Mouse (Mus musculus): ENCODE data around the gene Gpa33. TPM values are rescaled to one million over a fixed set of nuclear protein-coding genes. Genes with fewer than 3 reads are reported as not detected.
A peak's percentile ranks its signal among the peaks of the same experiment; 100 is the strongest.
"Not testable (repeated sequence)": the region's sequence is repeated elsewhere in the genome, so short reads cannot be mapped to it uniquely, and the experiment has no call there.

Gene Gpa33
- polyA plus RNA-seq, 1 experiment from 2014 or later = not detected

DNA sequence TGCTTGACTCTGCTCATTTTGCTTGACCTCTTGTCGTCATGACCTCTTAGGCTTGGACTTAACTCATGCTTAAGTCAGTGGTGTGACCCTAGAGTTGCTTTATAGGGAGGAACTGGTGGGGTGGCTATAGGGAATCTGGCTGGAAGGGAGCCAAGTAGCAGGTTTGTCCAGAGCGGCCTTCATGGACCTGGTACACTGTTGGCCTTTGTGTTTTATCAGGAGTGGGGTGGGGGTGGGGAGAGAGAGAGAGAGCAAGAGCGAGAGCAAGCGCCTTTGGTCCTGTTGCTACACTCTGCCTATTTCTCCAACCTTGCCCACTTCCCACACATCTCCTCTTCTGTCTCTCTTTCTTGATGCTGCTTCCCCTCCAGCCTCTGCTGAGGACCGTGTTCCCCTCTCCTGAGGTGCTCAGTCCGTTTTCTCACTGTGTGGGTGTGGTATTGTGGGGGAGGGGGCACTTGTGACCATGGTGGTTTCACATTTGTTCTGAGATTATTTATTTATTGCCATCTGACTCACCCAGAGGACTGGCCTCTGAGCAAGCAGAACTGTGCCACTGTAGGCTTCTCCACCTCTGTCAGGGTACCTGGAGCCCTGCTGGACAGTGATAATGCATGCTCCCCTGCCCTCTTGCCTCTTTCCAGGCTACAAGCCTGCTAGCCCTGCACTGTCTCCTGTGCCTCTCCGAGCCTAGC is 7.4 kb downstream of the Gpa33 start:
- Histone ChIP-seq H3K27me3 (peaks cover 12% of the 10 kb centered on the region), H3K4me3 (no peak overlapping the region), H3K36me3 (no peaks in the 10 kb centered on the region), H3K27ac (replicated peaks) (no peak overlapping the region), H3K9me3 (no peaks in the 10 kb centered on the region), H3K9ac (no peak overlapping the region), H3K4me2 (no peak overlapping the region), H3K4me1 (replicated peaks) (peaks cover 21% of the 10 kb centered on the region)
- WGBS = 80% methylated on average over 7 of the region's 7 CpGs
- ATAC-seq (ENCODE audit: low read depth) = no peak

DNA sequence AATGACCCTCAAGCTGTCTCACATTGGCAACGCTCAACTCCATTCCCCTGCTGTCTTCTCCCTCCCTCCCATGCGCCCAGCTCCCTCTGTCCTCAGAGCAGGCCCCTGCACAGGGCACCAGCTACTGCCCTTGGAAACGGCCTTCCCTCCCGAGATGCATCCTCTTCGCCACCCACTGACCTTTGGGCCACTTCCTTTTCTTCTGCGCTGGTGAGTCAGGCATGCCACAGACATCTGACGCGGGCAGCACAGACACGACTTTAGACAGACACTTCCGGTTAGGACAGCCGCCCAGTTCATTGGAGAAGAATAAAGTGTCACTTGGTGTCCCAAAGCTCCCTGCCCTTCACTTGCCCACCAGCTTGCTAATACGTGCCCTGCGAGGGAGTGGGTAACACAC is 8.1 kb downstream of the Gpa33 start:
- H3K9me3 ChIP-seq = no peaks in the 10 kb centered on the region
- no peak overlapping the region for H3K4me3 ChIP-seq
- no peak for ATAC-seq (ENCODE audit: low read depth)
- no peak overlapping the region for H3K9ac ChIP-seq
- H3K4me2 ChIP-seq = no peak overlapping the region
- H3K4me1 ChIP-seq (replicated peaks) = peaks cover 20% of the 10 kb centered on the region
- H3K36me3 ChIP-seq = no peaks in the 10 kb centered on the region
- no peak overlapping the region for H3K27ac ChIP-seq (replicated peaks)
- peaks cover 12% of the 10 kb centered on the region for H3K27me3 ChIP-seq
- WGBS = 66% methylated on average over 13 of the region's 13 CpGs

DNA sequence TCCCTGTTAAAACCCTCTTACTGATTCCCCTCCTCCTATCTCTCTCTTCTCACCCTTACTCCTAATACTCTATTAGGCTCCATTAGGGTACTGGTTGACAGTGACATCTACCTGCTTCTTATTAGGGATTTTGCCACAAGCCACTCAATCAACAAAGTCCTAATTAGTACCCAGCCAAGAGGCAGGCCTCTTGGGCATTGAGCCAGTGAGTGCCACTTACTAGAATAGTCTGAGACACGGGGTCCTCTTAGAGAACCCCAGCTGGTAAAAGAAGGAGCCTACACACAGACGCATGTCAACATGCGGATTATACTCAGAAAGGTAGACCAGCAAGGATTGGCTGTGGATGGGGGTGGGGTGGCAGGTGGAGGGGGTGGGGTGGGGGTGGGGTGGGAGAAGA is 9.1 kb downstream of the Gpa33 start:
- Histone ChIP-seq H3K36me3 (no peaks in the 10 kb centered on the region), H3K4me1 (replicated peaks) (peaks cover 20% of the 10 kb centered on the region), H3K4me2 (no peak overlapping the region), H3K9me3 (no peaks in the 10 kb centered on the region), H3K27me3 (peaks cover 12% of the 10 kb centered on the region), H3K4me3 (no peak overlapping the region), H3K27ac (replicated peaks) (no peak overlapping the region), H3K9ac (no peak overlapping the region)
- WGBS = 77% methylated on average over 3 of the region's 3 CpGs
- no peak for ATAC-seq (ENCODE audit: low read depth)

DNA sequence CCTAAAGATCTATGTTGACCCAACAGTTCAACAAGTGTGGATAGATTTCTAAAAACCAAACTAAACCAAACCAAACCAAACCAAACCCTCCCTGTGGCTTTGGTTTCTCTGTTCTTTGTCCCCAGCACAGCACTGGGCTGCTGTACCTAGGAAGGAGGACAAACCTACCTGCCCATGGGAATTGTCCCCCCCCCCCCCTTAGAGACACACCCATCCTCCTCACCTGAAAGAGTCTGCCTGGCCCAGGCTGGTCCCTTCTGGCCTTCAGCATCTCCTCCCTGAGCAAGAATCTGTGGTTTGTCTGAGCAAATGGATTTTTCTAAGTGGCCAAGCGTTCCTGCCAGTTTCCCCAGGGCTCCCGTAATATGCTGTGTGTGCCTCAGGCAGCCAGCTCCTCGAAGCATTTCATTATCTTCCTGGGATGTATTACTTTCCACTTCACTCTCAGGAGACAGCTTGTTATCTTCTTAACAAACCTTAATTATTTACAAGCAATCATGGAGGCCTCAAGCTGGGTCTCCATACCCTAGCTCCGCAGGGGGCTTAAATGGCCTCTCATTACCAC is 9.7 kb downstream of the Gpa33 start:
- Histone ChIP-seq H3K4me2 (no peak overlapping the region), H3K9me3 (no peaks in the 10 kb centered on the region), H3K4me3 (no peak overlapping the region), H3K4me1 (replicated peaks) (peaks cover 20% of the 10 kb centered on the region), H3K27ac (replicated peaks) (no peak overlapping the region), H3K9ac (no peak overlapping the region), H3K36me3 (no peaks in the 10 kb centered on the region), H3K27me3 (peaks cover 12% of the 10 kb centered on the region)
- peak; percentile 74 for ATAC-seq (ENCODE audit: low read depth)
- 39% methylated on average over 4 of the region's 4 CpGs for WGBS

DNA sequence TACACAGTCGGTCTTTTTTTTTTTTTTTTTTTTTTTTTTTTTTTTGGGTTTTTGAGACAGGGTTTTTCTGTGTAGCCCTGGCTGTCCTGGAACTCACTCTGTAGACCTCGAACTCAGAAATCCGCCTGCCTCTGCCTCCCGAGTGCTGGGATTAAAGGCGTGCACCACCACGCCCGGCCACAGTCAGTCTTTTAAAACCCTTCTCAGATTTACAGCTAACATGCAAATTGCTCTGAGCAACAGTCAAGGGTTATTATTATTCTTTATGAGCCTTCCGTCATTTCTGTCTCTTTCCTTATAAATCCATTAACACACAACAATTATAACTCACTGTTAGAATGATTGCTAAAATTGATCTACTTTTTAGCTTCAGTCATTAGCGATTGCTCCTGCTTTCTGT is 11.8 kb downstream of the Gpa33 start:
- H3K9me3 ChIP-seq; H3K4me2 ChIP-seq; H3K9ac ChIP-seq; ATAC-seq (ENCODE audit: low read depth); H3K4me3 ChIP-seq; H3K27ac ChIP-seq (replicated peaks); H3K36me3 ChIP-seq: not testable (repeated sequence)
- Histone ChIP-seq H3K4me1 (replicated peaks) (peaks cover 20% of the 10 kb centered on the region), H3K27me3 (peaks cover 11% of the 10 kb centered on the region)
- WGBS = 88% methylated on average over 9 of the region's 9 CpGs

DNA sequence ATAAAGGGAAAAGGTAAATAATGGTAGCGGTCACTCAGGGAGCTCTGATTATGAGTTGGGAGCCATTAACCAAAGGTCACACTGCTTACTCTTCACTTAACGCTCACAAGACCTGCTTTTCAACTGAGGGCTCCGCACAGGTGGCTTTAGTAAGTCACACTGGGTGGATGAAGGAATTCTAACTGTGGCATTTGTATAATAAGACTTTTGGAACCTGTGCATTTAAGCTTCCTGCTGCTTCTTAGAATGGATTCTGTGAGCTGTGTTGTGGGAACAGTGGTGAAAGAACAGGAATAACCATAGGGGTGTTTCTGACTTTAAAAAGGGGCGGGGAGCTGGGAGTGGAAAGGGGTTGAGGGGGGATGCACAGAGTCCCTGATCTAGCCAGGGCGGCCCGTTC is 12.3 kb downstream of the Gpa33 start:
- Histone ChIP-seq H3K27me3 (peaks cover 11% of the 10 kb centered on the region), H3K27ac (replicated peaks) (no peak overlapping the region), H3K4me2 (no peak overlapping the region), H3K9me3 (no peaks in the 10 kb centered on the region), H3K4me3 (no peak overlapping the region), H3K9ac (no peak overlapping the region), H3K4me1 (replicated peaks) (peaks cover 20% of the 10 kb centered on the region), H3K36me3 (no peaks in the 10 kb centered on the region)
- WGBS = 85% methylated on average over 6 of the region's 6 CpGs
- no peak for ATAC-seq (ENCODE audit: low read depth)

DNA sequence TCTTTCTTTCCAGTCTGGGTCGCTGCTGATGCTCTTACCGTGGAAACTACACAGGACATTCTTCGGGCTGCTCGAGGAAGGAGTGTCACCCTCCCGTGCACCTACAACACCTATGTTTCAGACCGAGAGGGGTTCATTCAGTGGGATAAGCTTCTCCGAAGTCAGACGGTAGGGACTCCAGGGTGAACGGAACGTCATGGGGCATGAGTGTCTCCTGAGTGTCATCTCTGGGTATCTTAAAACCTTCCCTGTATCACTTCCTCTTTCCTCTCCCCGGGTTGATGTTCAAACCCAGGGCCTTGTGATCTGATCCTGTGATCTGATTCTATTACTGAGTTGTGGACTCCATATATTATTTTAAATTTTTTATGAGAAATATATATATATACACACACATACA is 16.6 kb downstream of the Gpa33 start:
- no peak overlapping the region for H3K4me2 ChIP-seq
- no peaks in the 10 kb centered on the region for H3K36me3 ChIP-seq
- ATAC-seq (ENCODE audit: low read depth) = no peak
- peaks cover 6% of the 10 kb centered on the region; the same call in 1 of the 2 replicates for H3K27me3 ChIP-seq
- H3K4me3 ChIP-seq = no peak overlapping the region
- H3K9me3 ChIP-seq = no peaks in the 10 kb centered on the region
- H3K4me1 ChIP-seq (replicated peaks) = 0 out of 2 replicates have a peak, but pooled peaks cover 6% of the 10 kb centered on the region
- WGBS = 90% methylated on average over 11 of the region's 11 CpGs
- no peak overlapping the region for H3K27ac ChIP-seq (replicated peaks)
- H3K9ac ChIP-seq = no peak overlapping the region

DNA sequence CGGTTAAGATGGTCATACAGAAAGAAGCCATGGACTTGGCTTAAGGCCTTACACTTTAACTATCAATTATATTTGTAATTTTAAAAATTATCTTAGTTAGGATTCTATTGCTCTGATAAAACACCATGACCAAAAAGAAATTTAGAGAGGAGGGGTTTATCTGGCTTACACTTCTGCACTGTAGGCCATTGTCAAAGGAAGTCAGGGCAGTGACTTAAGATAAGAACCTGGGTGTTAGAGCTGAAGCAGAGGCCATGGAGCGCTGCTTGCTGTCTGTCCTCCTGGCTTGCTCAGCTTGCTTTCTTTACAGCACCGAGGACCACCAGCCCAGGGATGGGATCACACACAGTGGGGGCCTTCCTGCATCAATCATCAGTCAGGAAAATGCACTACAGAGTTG is 17.6 kb downstream of the Gpa33 start:
- Histone ChIP-seq H3K4me1 (replicated peaks) (0 out of 2 replicates have a peak, but pooled peaks cover 6% of the 10 kb centered on the region), H3K27ac (replicated peaks) (no peak overlapping the region), H3K9me3 (no peaks in the 10 kb centered on the region), H3K36me3 (no peaks in the 10 kb centered on the region), H3K4me2 (no peak overlapping the region), H3K4me3 (no peak overlapping the region), H3K27me3 (peaks cover 6% of the 10 kb centered on the region; the same call in 1 of the 2 replicates), H3K9ac (no peak overlapping the region)
- no peak for ATAC-seq (ENCODE audit: low read depth)
- WGBS = 72% methylated on average over 3 of the region's 3 CpGs

DNA sequence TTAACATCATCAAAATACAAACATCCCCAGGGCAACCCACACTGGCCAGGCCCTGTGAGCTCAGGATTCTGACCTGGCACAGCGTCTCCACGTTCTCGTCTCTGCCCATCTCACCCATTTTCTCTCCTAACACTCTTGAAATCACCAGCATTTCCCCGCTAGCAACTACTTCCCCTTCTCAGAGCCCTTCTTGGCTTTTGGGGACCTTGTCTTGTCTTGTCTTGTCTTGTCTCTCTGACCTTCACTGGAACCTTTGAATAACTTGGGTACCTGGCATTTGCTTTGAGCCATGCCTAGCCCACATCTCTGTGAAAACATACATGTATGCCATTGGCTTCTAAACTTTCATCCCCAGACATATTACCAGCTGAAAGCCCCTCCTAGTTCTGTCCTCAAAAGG is 19.4 kb downstream of the Gpa33 start:
- no peak for ATAC-seq (ENCODE audit: low read depth)
- H3K4me2 ChIP-seq = no peak overlapping the region
- H3K9ac ChIP-seq = no peak overlapping the region
- no peaks in the 10 kb centered on the region for H3K36me3 ChIP-seq
- no peaks in the 10 kb centered on the region for H3K9me3 ChIP-seq
- 82% methylated on average over 4 of the region's 4 CpGs for WGBS
- H3K27me3 ChIP-seq = peaks cover 8% of the 10 kb centered on the region
- peaks cover 13% of the 10 kb centered on the region; the same call in 1 of the 2 replicates for H3K4me1 ChIP-seq (replicated peaks)
- H3K27ac ChIP-seq (replicated peaks) = no peak overlapping the region
- H3K4me3 ChIP-seq = no peak overlapping the region

DNA sequence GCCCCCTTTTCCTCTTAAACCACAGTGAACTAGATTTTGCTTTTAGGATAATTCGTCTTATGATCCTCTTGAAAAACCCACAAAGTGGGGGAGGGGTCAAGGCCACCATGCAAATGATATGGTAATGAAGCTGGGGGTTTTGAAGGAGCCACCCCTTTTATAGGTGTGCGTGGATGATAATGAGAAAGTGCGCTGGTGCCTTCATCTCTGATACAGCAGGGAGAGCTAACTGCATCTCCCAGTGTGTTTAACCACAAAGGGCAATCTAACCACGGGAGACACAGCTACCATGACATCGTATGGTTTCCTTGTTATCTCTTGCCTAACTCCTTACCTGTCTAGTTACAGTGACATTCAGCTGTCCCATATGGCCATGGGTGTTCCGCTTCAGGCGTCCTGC is 20.0 kb downstream of the Gpa33 start:
- H3K9me3 ChIP-seq = no peaks in the 10 kb centered on the region
- no peak overlapping the region for H3K27ac ChIP-seq (replicated peaks)
- H3K9ac ChIP-seq = no peak overlapping the region
- no peak overlapping the region for H3K4me3 ChIP-seq
- H3K27me3 ChIP-seq = peaks cover 14% of the 10 kb centered on the region
- peaks cover 14% of the 10 kb centered on the region; the same call in 1 of the 2 replicates for H3K4me1 ChIP-seq (replicated peaks)
- no peak for ATAC-seq (ENCODE audit: low read depth)
- no peak overlapping the region for H3K4me2 ChIP-seq
- 78% methylated on average over 7 of the region's 7 CpGs for WGBS
- no peaks in the 10 kb centered on the region for H3K36me3 ChIP-seq

DNA sequence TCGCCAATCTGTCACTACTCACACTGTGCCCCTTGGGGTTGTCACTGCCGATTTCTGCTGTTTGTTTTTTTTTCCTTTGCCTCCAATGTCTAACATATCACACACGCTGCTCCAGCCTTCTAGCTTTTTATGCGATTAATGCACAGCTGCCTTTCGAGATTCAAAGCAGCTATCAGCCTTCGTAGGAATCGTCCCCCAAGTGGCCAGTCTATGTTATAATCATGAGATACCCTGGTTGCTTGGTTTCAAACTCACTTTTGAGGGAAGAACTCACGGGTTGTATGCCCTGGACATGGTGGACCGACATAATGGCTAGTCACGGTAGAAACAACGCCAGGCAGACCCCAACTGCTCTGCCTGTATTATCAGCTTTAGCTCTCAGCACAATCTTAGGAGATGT is 21.3 kb downstream of the Gpa33 start:
- peaks cover 14% of the 10 kb centered on the region; the same call in 1 of the 2 replicates for H3K4me1 ChIP-seq (replicated peaks)
- no peak overlapping the region for H3K4me3 ChIP-seq
- 0 out of 2 replicates have a peak overlapping the region, but pooled peaks have one; percentile 6 for H3K4me2 ChIP-seq
- no peak overlapping the region for H3K9ac ChIP-seq
- whole genome bisulfite sequencing = 53% methylated on average over 11 of the region's 11 CpGs
- no peak overlapping the region for H3K27ac ChIP-seq (replicated peaks)
- no peaks in the 10 kb centered on the region for H3K9me3 ChIP-seq
- no peak for ATAC-seq (ENCODE audit: low read depth)
- peaks cover 20% of the 10 kb centered on the region for H3K27me3 ChIP-seq
- H3K36me3 ChIP-seq = no peaks in the 10 kb centered on the region

DNA sequence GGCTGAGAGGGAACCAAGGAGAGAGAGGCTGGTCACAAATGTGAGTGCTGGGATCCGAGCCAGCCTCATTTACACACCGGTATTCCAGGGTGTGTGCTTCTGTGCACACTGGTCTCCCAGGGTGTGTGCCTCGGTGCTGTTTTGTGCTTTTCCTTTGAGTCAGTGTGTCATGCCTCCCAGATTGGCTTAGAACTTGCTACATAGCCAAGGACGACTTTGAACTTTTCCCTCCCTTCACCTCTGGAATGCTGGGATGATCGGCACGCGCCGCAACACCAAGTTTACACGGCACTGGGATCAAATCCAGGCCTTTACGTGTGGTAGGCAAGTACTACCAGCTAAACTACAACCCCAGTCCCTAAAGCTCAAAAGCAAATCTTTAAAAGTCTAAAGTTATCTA is 22.0 kb downstream of the Gpa33 start:
- no peak overlapping the region for H3K4me3 ChIP-seq
- ATAC-seq (ENCODE audit: low read depth) = no peak

More for the DNA sequence above, 22.0 kb downstream of the Gpa33 start:
- no peak overlapping the region for H3K9ac ChIP-seq
- peaks cover 14% of the 10 kb centered on the region; the same call in 1 of the 2 replicates for H3K4me1 ChIP-seq (replicated peaks)
- 92% methylated on average over 10 of the region's 10 CpGs for WGBS
- no peaks in the 10 kb centered on the region for H3K9me3 ChIP-seq
- H3K36me3 ChIP-seq = no peaks in the 10 kb centered on the region
- H3K4me2 ChIP-seq = no peak overlapping the region
- no peak overlapping the region for H3K27ac ChIP-seq (replicated peaks)
- H3K27me3 ChIP-seq = peaks cover 22% of the 10 kb centered on the region

All from neural tube, embryonic 13.5 days (tissue).